Mouse (Mus musculus): ENCODE results near the gene Tnfaip2.

Tnfaip2 gene

DNA sequence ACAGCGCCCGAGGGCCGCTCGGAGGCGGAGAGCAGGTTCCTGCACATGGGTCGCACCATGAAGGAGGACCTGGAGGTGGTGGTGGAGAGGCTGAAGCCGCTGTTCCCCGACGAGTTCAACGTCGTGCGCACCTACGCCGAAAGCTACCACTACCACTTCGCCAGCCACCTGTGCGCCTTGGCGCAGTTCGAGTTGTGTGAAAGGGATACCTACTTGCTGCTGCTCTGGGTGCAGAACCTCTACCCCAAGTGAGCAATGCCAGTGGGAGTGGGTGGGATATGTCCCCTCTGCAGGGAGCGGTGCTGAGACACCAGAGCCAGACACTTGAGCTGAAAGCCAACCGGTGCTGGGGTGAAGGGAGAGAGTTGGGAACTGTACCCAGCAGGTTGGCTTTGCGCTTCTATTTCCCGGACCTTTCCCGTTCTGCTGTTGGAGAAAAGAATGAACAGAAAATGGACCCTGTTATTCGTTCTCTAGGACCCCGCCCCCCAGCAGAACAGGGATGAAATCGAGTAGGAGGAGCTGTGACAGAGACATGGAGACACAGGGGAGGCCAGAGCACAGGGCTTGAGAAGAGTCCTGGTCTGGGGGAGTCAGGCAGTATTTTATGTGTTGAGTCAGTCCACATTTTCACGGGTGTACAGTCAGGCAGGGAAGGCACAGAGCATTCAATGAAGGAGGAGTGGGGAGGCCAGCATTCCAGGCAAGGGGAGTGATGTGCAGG, 3.8 kb downstream of the Tnfaip2 start:
- no peak for DNase-seq

DNA sequence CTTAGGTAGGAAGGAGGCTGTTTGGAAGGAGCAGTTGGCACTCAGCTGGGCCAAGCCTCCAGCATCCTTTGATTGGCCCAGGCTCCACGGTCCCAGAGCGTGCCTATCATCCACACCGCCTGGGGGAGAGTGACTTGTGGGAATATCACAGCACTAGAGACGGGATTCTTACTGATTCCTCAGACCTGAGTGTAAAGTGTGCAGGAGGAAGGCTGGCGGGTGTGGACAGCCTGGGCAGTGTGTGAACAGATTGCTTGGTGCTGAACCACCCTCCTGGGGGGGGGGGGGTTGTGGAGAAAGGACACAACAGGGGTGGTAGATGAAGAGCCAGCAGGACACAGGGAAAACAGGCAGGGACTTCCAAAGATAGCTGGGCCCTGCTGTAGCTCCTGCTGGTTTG, 4.5 kb downstream of the Tnfaip2 start:
- DNase-seq = no peak

GRCm38 (mm10) chr12:111447350-111447749, 5.1 kb downstream of the Tnfaip2 start:
- no peak for DNase-seq

DNA sequence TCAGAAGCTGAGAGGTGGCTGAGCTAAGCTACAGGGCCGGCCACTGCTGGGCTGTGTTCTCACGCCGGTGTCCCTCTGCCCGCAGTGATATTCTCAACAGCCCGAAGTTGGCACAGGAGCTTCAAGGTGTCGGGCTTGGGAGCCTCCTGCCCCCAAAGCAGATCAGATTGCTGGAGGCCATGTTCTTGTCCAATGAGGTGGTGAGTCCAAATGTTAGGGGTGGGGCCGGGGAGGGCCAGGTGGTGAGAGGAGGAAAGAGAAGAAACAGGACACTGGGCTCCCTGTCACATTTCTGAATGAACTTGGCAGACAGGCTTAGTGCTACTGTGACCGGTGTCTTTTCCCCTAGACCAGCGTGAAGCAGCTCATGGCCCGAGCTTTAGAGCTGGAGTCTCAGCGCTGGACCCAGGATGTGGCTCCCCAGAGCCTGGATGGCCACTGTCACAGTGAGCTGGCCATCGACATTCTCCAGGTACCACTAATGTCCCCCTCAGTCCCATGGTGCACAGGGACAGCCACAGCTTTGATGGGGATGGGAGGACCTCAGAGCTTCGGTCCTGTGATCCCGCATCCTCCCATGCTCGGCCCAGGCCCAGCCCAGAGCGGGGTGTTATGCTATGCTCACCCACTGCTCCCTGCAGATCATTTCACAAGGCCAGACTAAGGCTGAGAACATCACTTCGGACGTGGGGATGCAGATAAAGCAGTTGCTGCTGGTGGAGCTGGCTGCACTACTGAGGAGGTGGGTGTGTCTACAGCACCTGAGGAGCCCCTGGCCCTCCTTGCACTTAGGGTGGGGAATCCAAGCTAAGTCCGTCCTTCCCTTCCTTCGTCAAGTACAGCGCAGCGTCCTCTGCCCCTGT, 5.9 kb downstream of the Tnfaip2 start:
- DNase-seq = no peak

- DNase-seq = no peak
Measured at GRCm38 (mm10) chr12:111448931-111449705, 6.8 kb downstream of the Tnfaip2 start.

DNA sequence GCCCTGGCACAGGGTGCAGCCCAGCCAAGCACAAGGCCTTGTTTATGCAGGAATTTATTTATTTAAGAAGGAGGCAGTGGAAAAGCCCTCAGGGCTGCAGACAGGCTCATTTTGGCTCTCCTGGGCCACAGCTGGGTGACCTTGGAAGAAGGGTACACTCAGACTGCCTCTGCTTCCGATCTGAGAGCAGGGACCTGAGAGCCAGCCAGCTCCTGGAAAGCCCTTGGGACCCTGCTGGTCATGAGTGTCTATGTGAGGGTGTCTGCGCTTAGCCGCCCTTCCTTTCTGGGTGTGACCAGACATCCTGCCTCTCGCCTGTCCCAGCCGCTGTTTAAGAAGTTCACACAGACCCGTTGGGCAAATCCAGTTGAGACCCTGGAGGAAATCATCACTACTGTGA, 8.1 kb downstream of the Tnfaip2 start:
- DNase-seq = no peak

DNA sequence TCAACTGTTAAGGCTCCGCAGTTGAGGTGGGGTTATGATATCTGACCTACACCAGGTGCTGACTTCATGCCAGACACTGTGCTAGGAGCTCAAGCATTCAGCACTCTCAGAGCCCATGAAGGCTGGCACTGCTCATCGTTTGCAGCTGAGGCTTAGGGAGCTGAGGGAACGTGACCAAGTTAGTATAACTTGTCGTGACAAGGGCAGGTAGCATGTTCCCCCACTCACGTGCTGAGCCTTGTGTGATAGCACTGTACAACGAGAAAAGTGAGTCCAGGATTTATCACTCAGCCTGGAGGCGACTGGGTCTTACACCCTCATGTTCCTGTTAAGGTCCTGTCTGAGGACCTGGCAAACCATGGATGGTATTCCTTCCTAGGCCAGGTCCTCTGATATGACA, 9.3 kb downstream of the Tnfaip2 start:
- DNase-seq = no peak

GRCm38 (mm10) chr12:111454021-111454420, 11.8 kb downstream of the Tnfaip2 start:
- peak in 1 of 2 experiments; percentile 57 for DNase-seq

DNA sequence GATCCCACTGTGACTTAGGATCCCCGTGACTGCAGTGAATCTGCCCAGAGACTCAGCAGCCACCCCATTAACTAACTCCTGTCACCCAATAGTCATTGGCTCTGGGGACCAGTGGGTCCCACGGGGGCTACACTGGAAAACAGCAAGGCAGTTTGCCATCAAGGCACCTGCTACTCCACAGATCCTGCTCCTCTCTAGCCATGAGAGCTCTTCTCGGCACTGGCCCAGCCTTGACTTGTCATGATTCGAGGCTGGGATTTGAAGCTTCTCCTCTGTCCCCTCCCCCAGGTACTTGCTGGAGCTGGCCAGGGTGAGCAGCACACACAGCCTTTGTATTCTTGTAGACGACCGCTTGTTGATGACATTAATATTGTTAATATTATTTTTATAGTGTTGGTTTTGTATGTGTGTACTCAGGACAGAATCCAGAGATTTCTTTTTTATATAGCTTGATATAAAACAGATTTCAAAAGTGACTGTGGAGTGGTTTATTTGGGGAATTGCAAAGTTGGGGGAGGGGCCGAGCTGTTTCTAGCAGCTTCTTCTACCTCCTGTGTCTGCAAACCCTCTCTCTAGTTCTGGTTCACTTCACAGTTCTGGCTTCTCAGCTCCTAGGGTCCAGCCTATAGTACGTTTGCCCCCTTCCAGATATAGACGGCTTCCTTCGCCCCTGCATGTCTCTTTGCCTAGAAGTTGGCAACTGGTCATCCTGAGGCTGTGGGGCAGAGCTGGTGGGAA, 12.4 kb downstream of the Tnfaip2 start:
- peak in 1 of 2 experiments; percentile 35 for DNase-seq

DNA sequence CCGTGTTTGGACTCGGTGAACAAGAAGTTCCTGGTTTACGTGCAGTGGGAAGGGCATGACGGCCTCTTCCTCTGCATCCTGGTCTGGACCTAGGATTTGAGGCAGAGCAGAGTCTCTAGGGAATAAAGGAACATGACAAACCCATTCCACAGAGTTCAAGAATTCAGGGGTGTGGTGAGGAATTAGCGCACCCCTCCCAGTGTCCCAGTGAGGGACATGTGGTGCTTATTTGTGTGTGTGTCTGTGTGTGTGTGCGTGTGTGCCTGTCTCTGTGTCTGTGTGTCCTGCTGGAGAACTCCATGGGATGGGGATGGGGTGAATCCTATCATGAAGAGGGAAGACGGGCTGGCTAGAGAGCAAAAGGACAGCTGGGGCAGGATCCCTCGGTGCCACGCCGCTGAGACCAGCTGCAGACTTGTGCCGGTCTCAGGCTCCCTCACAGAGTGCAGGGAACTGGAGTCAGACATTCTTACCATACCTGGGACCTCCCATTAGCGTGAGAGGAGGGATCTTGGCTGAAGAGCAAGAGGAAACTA, 13.1 kb downstream of the Tnfaip2 start:
- DNase-seq = no peak

DNA sequence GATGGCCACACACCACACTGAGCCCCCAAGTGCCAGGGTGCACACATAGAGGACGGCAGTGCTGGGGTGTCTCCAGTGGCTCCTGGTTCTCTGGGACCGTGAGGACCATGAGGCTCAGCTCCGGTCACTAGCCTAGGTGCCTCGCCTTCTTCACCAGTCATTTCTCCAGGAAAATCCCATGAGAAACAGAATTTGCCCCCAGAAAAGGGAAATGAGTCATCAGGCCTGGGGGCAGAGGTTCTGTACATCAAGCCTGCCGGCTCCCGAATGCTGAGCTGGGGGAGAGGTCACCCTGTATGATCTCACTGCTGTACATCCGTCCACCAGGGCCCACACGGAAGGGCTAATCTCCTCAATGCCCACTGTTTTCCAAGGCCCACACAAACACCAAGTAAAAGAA, 13.6 kb downstream of the Tnfaip2 start:
- DNase-seq = no peak

- DNase-seq = no peak
Measured at GRCm38 (mm10) chr12:111457742-111458141, 15.5 kb downstream of the Tnfaip2 start.

DNA sequence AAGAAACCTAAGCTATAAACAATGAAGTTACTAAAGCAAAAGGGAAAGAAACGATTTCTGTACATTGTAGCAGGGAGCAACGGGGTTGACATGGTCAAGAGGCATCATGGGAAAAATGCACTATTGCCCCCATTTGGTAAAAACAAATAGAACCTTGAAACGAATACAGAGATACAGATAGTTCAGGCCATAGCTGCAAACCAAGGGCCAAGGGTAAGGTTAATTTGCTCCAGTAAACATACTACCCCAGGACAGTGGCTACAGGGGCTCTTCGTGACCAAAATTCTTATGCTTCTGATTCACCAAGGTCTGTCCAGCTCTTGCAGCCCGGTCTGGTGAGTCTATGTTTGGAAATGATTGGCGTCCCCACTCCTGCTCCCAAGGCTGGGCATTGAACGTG, 21.3 kb downstream of the Tnfaip2 start:
- DNase-seq = no peak

DNA sequence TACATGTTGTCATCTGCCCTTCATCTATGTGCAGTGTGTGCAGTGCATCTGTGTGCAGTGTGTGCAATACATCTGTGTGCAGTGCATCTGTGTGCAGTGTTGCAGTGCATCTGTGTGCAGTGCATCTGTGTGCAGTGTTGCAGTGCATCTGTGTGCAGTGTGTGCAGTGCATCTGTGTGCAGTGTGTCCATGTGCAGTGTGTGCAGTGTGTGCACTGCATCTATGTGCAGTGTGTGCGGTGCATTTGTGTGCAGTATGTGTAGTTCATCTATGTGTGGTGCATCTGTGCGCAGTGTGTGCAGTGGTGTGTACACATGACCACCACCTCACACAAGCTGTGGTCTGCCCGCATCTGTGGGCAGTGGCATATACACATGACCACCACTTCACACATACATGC, 24.1 kb downstream of the Tnfaip2 start:
- no peak for DNase-seq

GRCm38 (mm10) chr12:111468206-111468605, 25.9 kb downstream of the Tnfaip2 start:
- DNase-seq = no peak

GRCm38 (mm10) chr12:111469507-111469906, 27.2 kb downstream of the Tnfaip2 start:
- DNase-seq = peak; percentile 81 to 89

- no peak for DNase-seq
Measured at GRCm38 (mm10) chr12:111471119-111471518, 28.9 kb downstream of the Tnfaip2 start.

DNA sequence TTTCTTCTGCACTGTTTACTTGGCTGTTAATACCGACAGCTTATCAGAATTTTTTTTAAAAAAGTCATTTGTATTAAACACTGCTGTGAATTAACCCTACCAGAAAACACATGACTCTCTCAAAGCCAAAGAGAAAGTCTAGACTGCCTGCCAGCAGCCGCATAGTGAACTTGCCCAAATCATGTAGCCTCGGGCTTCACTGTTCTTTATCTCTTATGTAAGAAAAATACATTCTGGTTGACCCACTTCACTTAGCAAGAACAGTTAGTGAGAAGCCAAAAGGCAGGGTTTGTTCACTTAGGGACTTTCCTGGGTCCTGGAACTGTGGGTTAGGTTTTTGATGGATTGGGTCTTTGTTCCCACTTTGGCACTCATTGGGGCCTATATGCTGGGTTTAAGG, 29.5 kb downstream of the Tnfaip2 start:
- no peak for DNase-seq

- DNase-seq = peak; percentile 45 to 54
Measured at GRCm38 (mm10) chr12:111472886-111473285, 30.6 kb downstream of the Tnfaip2 start.

DNA sequence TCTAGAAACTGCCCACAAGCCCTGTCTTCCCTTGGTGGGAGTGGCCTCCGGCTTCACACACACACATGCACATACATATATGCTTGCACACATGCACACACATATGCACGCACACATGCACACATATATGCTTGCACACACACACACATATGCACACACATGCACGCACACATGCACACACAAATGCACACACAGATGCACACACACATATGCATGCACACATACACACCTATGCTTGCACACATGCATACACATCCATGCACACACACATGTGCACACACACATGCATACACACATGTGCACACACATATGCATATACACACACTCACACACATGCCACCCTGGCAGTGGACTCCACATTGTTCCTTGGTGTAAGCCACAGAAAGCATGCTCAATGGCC, 32.1 kb downstream of the Tnfaip2 start:
- DNase-seq = no peak

GRCm38 (mm10) chr12:111474893-111475643, 32.8 kb downstream of the Tnfaip2 start:
- DNase-seq = peak; percentile 66 to 84

DNA sequence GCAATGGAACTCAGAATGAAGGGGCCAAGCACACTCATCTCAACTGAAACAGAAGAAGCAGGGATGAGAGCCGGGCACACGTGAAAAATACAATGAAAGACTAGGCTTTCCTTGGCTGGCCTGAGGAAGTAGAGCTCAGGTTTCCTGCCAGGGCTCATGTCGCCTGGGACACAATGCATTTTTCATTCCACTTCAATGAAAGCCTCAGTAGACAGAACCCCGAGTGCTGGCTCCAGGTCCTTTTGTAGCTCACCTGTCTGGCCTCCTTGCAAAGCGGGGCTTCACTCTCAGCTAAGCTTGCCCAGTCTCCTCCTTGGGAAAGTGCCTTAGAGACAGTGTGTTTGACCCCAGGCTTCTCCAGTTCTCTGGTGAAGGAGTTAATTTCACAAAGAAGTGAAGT, 36.7 kb downstream of the Tnfaip2 start:
- no peak for DNase-seq
